Comparison of ENCODE assay signal across 8 mouse cellular contexts in the genomic region with DNA sequence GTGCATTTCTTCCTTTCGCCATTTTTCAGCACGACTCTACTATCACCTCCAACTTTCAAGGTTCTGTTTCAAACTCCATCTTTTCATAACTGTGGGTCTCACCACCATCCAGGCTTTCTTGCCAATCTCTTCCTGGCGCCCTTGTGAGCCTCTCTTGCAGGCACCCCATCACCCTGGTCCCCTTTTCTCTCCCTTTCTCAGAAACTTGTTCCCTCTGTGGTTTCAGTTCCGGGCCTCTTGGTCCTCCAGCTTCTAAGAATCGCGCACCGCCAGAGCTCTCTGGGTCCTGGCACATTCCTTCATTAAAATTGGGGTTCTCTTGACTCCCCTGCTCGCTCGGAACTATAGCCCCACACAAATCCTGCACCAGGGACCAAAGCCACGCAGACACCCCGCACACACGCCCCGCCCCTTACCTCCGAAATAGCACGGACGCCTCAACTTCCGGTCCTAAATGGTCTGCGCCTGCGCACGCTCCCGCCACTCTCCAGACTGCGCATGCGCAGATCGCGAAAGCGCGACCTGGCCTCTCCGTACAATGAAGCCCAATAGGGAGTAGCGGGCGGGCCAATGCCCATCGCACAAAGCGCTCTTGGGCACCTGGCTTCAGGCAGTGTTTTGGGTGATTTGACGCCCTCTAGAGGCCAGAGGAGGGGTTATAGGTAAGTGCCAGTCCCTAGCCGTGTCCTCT. TPM values are rescaled to one million over a fixed set of nuclear protein-coding genes. Genes with fewer than 3 reads are reported as not detected.
DNase-seq lines count a peak whose midpoint lies in the region; ATAC-seq and TF ChIP-seq lines count a peak whose summit lies in the region.

A gene (minus strand): TSS at position 456 of the 691 bp plus-strand sequence.

- H3K4me1 ChIP-seq in bone marrow macrophage, adult 2 months (ENCODE audit: control insufficient read depth, insufficient read depth, low read length) = peaks cover 32% of the 10 kb centered on the region
- peaks cover 2% of the 10 kb centered on the region; the same call in 1 of the 2 replicates for H3K4me1 ChIP-seq in embryonic fibroblast, embryonic 13.5 days (ENCODE audit: control insufficient read depth, insufficient read depth, low read length)
- peaks cover 5% of the 10 kb centered on the region; the same call in 1 of the 2 replicates for H3K4me1 ChIP-seq in kidney, embryonic 14.5 days (ENCODE audit: control insufficient read depth, insufficient read depth, low read length)
- H3K4me1 ChIP-seq in limb, embryonic 15.5 days = peaks cover 11% of the 10 kb centered on the region; the same call in 1 of the 2 replicates

- H3K4me3 ChIP-seq in bone marrow macrophage, adult 2 months (ENCODE audit: insufficient read depth, low read length) = peak within 1 kb of the TSS; percentile 63
- peak within 1 kb of the TSS; percentile 88 for H3K4me3 ChIP-seq in embryonic fibroblast, embryonic 13.5 days (ENCODE audit: insufficient read depth, low read length)
- H3K4me3 ChIP-seq in kidney, embryonic 14.5 days (ENCODE audit: low read length) = peak within 1 kb of the TSS; percentile 71
- peak within 1 kb of the TSS; percentile 61 for H3K4me3 ChIP-seq in limb, embryonic 15.5 days

- no peaks in the 10 kb centered on the region for H3K9me3 ChIP-seq in kidney, embryonic 14.5 days (ENCODE audit: control insufficient read depth, low read length)
- H3K9me3 ChIP-seq in limb, embryonic 15.5 days = no peaks in the 10 kb centered on the region

- no peaks in the 10 kb centered on the region for H3K27me3 ChIP-seq in kidney, embryonic 14.5 days (ENCODE audit: control insufficient read depth, insufficient read depth, low read length)
- H3K27me3 ChIP-seq in limb, embryonic 15.5 days = no peaks in the 10 kb centered on the region

- peaks cover 15% of the 10 kb centered on the region; the same call in 1 of the 2 replicates for H3K36me3 ChIP-seq in kidney, embryonic 14.5 days (ENCODE audit: control insufficient read depth, insufficient read depth, low read length)
- peaks cover 19% of the 10 kb centered on the region for H3K36me3 ChIP-seq in limb, embryonic 15.5 days

- 0 out of 2 replicates have a peak, but pooled peaks have one; percentile 31 for TF ChIP-seq POLR2A in bone marrow macrophage, adult 2 months (IDR thresholded peaks at IDR 0.05; ENCODE audit: borderline replicate concordance, low read depth, low read length)
- TF ChIP-seq POLR2A in embryonic fibroblast, embryonic 13.5 days (IDR thresholded peaks at IDR 0.05; ENCODE audit: low read depth, low read length) = peak; percentile 86

- 1% methylated on average over 34 of the region's 34 CpGs for WGBS in kidney, embryonic 14.5 days
- 1% methylated on average over 34 of the region's 34 CpGs for WGBS in limb, embryonic 15.5 days

- peak within 1 kb of the TSS; percentile 59 for H3K4me2 ChIP-seq in kidney, embryonic 14.5 days (replicated peaks; ENCODE audit: low read depth, low read length)
- H3K4me2 ChIP-seq in limb, embryonic 15.5 days = peak within 1 kb of the TSS; percentile 59

- TF ChIP-seq CTCF in bone marrow macrophage, adult 2 months (IDR thresholded peaks at IDR 0.05; ENCODE audit: low read depth, low read length) = no peak
- TF ChIP-seq CTCF in embryonic fibroblast, embryonic 13.5 days (IDR thresholded peaks at IDR 0.05; ENCODE audit: borderline replicate concordance, insufficient read depth, low read length) = peak; percentile 36; the same call in 1 of the 2 replicates

- DNase-seq in A20 (ENCODE audit: low read depth, low spot score) = peak; percentile 99
- peak; percentile 92 to 95 for DNase-seq in heart, adult 9 months (ENCODE audit: low spot score in 2 of 2)
- DNase-seq in monocyte, adult 2 months (ENCODE audit: low read depth in 1 of 2, low spot score in 2 of 2) = peak; percentile 82 to 90
- peak; percentile 96 to 97 for DNase-seq in spleen, postnatal 36 days (ENCODE audit: low spot score in 2 of 2)

- ATAC-seq in kidney, embryonic 14.5 days (ENCODE audit: low FRiP score, low TSS enrichment) = peak; percentile 97
- peak; percentile 88 for ATAC-seq in limb, embryonic 15.5 days (ENCODE audit: insufficient number of reproducible peaks, low FRiP score, low TSS enrichment, low read depth)

- peak within 1 kb of the TSS; percentile 89 for H3K27ac ChIP-seq in bone marrow macrophage, adult 2 months (ENCODE audit: insufficient read depth, low read depth, low read length)
- H3K27ac ChIP-seq in embryonic fibroblast, embryonic 13.5 days (ENCODE audit: insufficient read depth, low read length) = peak within 1 kb of the TSS; percentile 32
- H3K27ac ChIP-seq in kidney, embryonic 14.5 days (ENCODE audit: low read depth, low read length) = peak within 1 kb of the TSS; percentile 62
- H3K27ac ChIP-seq in limb, embryonic 15.5 days = peak within 1 kb of the TSS; percentile 89

- peak within 1 kb of the TSS; percentile 84 for H3K9ac ChIP-seq in kidney, embryonic 14.5 days (ENCODE audit: low read depth, low read length)
- H3K9ac ChIP-seq in limb, embryonic 15.5 days = peak within 1 kb of the TSS; percentile 68

RNA-seq across cellular contexts. Expression of the gene that starts here (rescaled TPM):
- 21.3 and 23.1 TPM in 2 replicates for polyA plus RNA-seq in bone marrow macrophage, adult 2 months (2012; ENCODE audit: insufficient read depth, insufficient read length, missing spikeins)
- 6.6 and 8.4 TPM in 2 replicates for polyA plus RNA-seq in embryonic fibroblast, embryonic 13.5 days (2011; ENCODE audit: insufficient read length, low read depth, missing spikeins)
- 8.5 and 13.0 TPM in 2 replicates for polyA plus RNA-seq in kidney, embryonic 14.5 days (2014; fragmentation: Nextera tagmentation; extraction: Ambion mirVana)
- 12.1 and 13.5 TPM in 2 replicates for polyA plus RNA-seq in limb, embryonic 15.5 days (2015; fragmentation: Nextera tagmentation; extraction: Ambion mirVana)

Comparison
In these comparisons a context has a peak if more than half of its experiments do, and no peak if none do; other contexts are left out.
1. Peak in every context shown above with its lines: DNase-seq, ATAC-seq, H3K4me3 ChIP-seq and H3K27ac ChIP-seq.
2. H3K27ac ChIP-seq: peak in every context shown above with its lines; median percentile 89 in bone marrow macrophage, adult 2 months; 89 in limb, embryonic 15.5 days; 62 in kidney, embryonic 14.5 days; 32 in embryonic fibroblast, embryonic 13.5 days.